Mouse (Mus musculus) heart, embryonic 16.5 days (tissue): ENCODE measurements at regions not wholly inside any gene's neighbourhood (a gene's known extent, or its start where the extent isn't known, plus 50 kb on each side); places are given as distances from the start of the nearest gene placed in this dataset.
A peak's percentile ranks its signal among the peaks of the same experiment; 100 is the strongest.

Experiments used
- ATAC-seq: fragments of 200-750 bp; cut with Nextera tagmentation; replicated peaks from 2 replicates; pipeline ENCODE4 v1.8.0; 2017; ENCODE audit warnings: moderate number of reproducible peaks; ENCODE audit not compliant: insufficient read depth, low FRiP score; ENCODE audit errors: extremely low read depth
- H3K27ac ChIP-seq: fragments of 300-500 bp; sonication (generic); 2 replicates; pipeline ENCODE4 v1.5.1; 2014; ENCODE audit warnings: mild to moderate bottlenecking, low read length, control low read depth, moderate library complexity
- H3K27me3 ChIP-seq: fragments of 300-500 bp; sonication (generic); 2 replicates; pipeline ENCODE4 v1.6.1; 2014; ENCODE audit warnings: low read length, mixed read lengths; ENCODE audit not compliant: control insufficient read depth, insufficient read depth
- H3K36me3 ChIP-seq: fragments of 300-500 bp; sonication (generic); 2 replicates; pipeline ENCODE4 v1.6.1; 2014; ENCODE audit not compliant: control insufficient read depth, insufficient read depth
- H3K4me1 ChIP-seq: fragments of 300-500 bp; sonication (generic); 2 replicates; pipeline ENCODE4 v1.6.1; 2014; ENCODE audit warnings: low read length, mixed read lengths; ENCODE audit not compliant: control insufficient read depth, insufficient read depth
- H3K4me2 ChIP-seq: fragments of 300-500 bp; sonication (generic); 2 replicates; pipeline ENCODE4 v1.6.1; 2014; ENCODE audit warnings: low read depth, mild to moderate bottlenecking, control low read depth, low read length
- H3K4me3 ChIP-seq: fragments of 300-500 bp; sonication (generic); 2 replicates; pipeline ENCODE4 v1.5.1; 2014; ENCODE audit warnings: mild to moderate bottlenecking, control low read depth, low read length
- H3K9ac ChIP-seq: fragments of 300-500 bp; sonication (generic); 2 replicates; pipeline ENCODE4 v1.6.1; 2014; ENCODE audit warnings: low read length, control low read depth
- H3K9me3 ChIP-seq: fragments of 300-500 bp; sonication (generic); replicated peaks from 2 replicates; pipeline ENCODE4 v1.6.1; 2016; ENCODE audit warnings: low read length; ENCODE audit not compliant: control insufficient read depth
- WGBS: fragments of 180-500 bp; shearing (Covaris S2); extraction: QIAGEN DNeasy Blood & Tissue Kit; methylation state at CpG from one replicate; pipeline ENCODE4 v1.1.7; 2014; 5-methylcytosine and 5-hydroxymethylcytosine counted together

- Histone ChIP-seq H3K36me3 (no peaks in the 10 kb centered on the region), H3K4me2 (no peak overlapping the region), H3K4me3 (no peak overlapping the region), H3K4me1 (peaks cover 10% of the 10 kb centered on the region), H3K27ac (no peak overlapping the region), H3K27me3 (no peaks in the 10 kb centered on the region), H3K9ac (no peak overlapping the region), H3K9me3 (no peaks in the 10 kb centered on the region)
- 80% methylated on average over 5 of the region's 5 CpGs for WGBS
- ATAC-seq = no peak
Measured at GRCm38 (mm10) chr2:166339427-166339826, 184.0 kb upstream of the Sulf2 start.

- 48% methylated on average over 11 of the region's 11 CpGs for WGBS
- H3K36me3 ChIP-seq = no peaks in the 10 kb centered on the region
- ATAC-seq = peak; percentile 57
- H3K9me3 ChIP-seq = no peaks in the 10 kb centered on the region
- H3K9ac ChIP-seq = no peak overlapping the region
- no peak overlapping the region for H3K4me2 ChIP-seq
- peaks cover 8% of the 10 kb centered on the region for H3K4me1 ChIP-seq
- H3K4me3 ChIP-seq = no peak overlapping the region
- H3K27ac ChIP-seq = no peak overlapping the region
- no peaks in the 10 kb centered on the region for H3K27me3 ChIP-seq
Measured at GRCm38 (mm10) chr2:166338396-166339085, 183.1 kb upstream of the Sulf2 start.

GRCm38 (mm10) chr2:166337666-166338065, 182.2 kb upstream of the Sulf2 start:
- H3K27me3 ChIP-seq = no peaks in the 10 kb centered on the region
- 72% methylated on average over 7 of the region's 7 CpGs for WGBS
- no peak overlapping the region for H3K27ac ChIP-seq

GRCm38 (mm10) chr2:166335702-166336101, 180.2 kb upstream of the Sulf2 start:
- 50% methylated on average over 5 of the region's 5 CpGs for WGBS
- H3K36me3 ChIP-seq = no peaks in the 10 kb centered on the region
- 0 out of 2 replicates have a peak, but pooled peaks have one; percentile 11 for ATAC-seq
- peaks cover 11% of the 10 kb centered on the region for H3K4me1 ChIP-seq
- H3K9me3 ChIP-seq = no peaks in the 10 kb centered on the region
- H3K4me2 ChIP-seq = no peak overlapping the region
- 0 out of 2 replicates have a peak overlapping the region, but pooled peaks have one; percentile 20 for H3K27ac ChIP-seq
- H3K27me3 ChIP-seq = no peaks in the 10 kb centered on the region
- H3K9ac ChIP-seq = no peak overlapping the region
- H3K4me3 ChIP-seq = no peak overlapping the region

More at GRCm38 (mm10) chr2:166337666-166338065, 182.2 kb upstream of the Sulf2 start:
- Histone ChIP-seq H3K36me3 (no peaks in the 10 kb centered on the region), H3K4me2 (no peak overlapping the region), H3K4me3 (no peak overlapping the region), H3K9me3 (no peaks in the 10 kb centered on the region), H3K4me1 (peaks cover 11% of the 10 kb centered on the region), H3K9ac (no peak overlapping the region)
- no peak for ATAC-seq

- 54% methylated on average over 7 of the region's 7 CpGs for WGBS
- H3K36me3 ChIP-seq = no peaks in the 10 kb centered on the region
- H3K27ac ChIP-seq = no peak overlapping the region
- no peak overlapping the region for H3K4me3 ChIP-seq
- H3K9ac ChIP-seq = no peak overlapping the region
- H3K4me1 ChIP-seq = peaks cover 11% of the 10 kb centered on the region
- no peak for ATAC-seq
- no peaks in the 10 kb centered on the region for H3K9me3 ChIP-seq
- no peak overlapping the region for H3K4me2 ChIP-seq
- H3K27me3 ChIP-seq = no peaks in the 10 kb centered on the region
Measured at GRCm38 (mm10) chr2:166334559-166334958, 179.1 kb upstream of the Sulf2 start.

GRCm38 (mm10) chr2:166333818-166334217, 178.4 kb upstream of the Sulf2 start:
- Histone ChIP-seq H3K27ac (no peak overlapping the region), H3K4me2 (no peak overlapping the region), H3K9ac (no peak overlapping the region), H3K4me1 (peaks cover 11% of the 10 kb centered on the region), H3K27me3 (no peaks in the 10 kb centered on the region), H3K36me3 (no peaks in the 10 kb centered on the region), H3K4me3 (no peak overlapping the region), H3K9me3 (no peaks in the 10 kb centered on the region)
- ATAC-seq = no peak
- WGBS = 68% methylated on average over 4 of the region's 4 CpGs

- Histone ChIP-seq H3K36me3 (no peaks in the 10 kb centered on the region), H3K4me3 (no peak overlapping the region), H3K4me2 (no peak overlapping the region), H3K9me3 (no peaks in the 10 kb centered on the region), H3K9ac (no peak overlapping the region), H3K4me1 (peaks cover 11% of the 10 kb centered on the region), H3K27ac (no peak overlapping the region), H3K27me3 (no peaks in the 10 kb centered on the region)
- ATAC-seq = peak; percentile 61; the same call in 1 of the 2 replicates
- WGBS = 41% methylated on average over 13 of the region's 13 CpGs
Measured at GRCm38 (mm10) chr2:166332748-166333417, 177.4 kb upstream of the Sulf2 start.

- no peak for ATAC-seq
- no peak overlapping the region for H3K4me3 ChIP-seq
- no peaks in the 10 kb centered on the region for H3K36me3 ChIP-seq
- no peak overlapping the region for H3K4me2 ChIP-seq
- no peak overlapping the region for H3K27ac ChIP-seq
- no peaks in the 10 kb centered on the region for H3K9me3 ChIP-seq
- no peak overlapping the region for H3K9ac ChIP-seq
- 90% methylated on average over 4 of the region's 4 CpGs for WGBS
- H3K27me3 ChIP-seq = no peaks in the 10 kb centered on the region
- peaks cover 11% of the 10 kb centered on the region for H3K4me1 ChIP-seq
Measured at GRCm38 (mm10) chr2:166331192-166331591, 175.7 kb upstream of the Sulf2 start.

GRCm38 (mm10) chr2:166330364-166330763, 174.9 kb upstream of the Sulf2 start:
- no peaks in the 10 kb centered on the region for H3K36me3 ChIP-seq
- H3K4me1 ChIP-seq = peaks cover 9% of the 10 kb centered on the region
- H3K9me3 ChIP-seq = no peaks in the 10 kb centered on the region
- no peak overlapping the region for H3K4me2 ChIP-seq
- H3K27me3 ChIP-seq = no peaks in the 10 kb centered on the region
- no peak overlapping the region for H3K9ac ChIP-seq
- no peak for ATAC-seq
- H3K27ac ChIP-seq = no peak overlapping the region
- WGBS = 65% methylated on average over 6 of the region's 6 CpGs
- no peak overlapping the region for H3K4me3 ChIP-seq
